Mouse (Mus musculus) T-helper 2 cell (primary cell): ENCODE measurements around the gene Mllt10.

Source experiments
- in situ Hi-C: fragments of 300-600 bp; cut with MboI, MseI; formaldehyde crosslinking; loops from one replicate; pipeline ENCODE4 v1.15.1; 2025; ENCODE audit warnings: high pct_unique_total_duplicates

Gene Mllt10

DNA sequence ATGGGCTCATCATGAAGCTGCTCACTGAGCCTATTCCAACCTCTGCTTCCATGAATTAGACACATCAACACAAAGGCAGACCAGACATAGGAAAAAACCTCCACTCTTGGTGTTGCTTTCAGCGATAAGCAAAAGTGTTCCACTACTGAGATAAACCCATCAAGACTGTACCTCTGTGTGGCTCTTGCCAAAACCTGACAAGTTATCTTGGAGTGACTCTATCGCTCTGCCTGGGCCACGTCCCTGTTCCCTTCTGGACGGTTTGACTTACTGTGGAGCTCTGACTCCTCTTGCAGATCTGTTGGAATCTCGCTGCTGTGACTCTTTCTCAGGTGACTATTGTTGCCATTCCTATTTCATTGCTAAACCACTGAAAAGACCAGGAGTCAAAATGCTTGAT, 180.5 kb downstream of the Mllt10 start:
- in situ Hi-C loops = no loop called here

DNA sequence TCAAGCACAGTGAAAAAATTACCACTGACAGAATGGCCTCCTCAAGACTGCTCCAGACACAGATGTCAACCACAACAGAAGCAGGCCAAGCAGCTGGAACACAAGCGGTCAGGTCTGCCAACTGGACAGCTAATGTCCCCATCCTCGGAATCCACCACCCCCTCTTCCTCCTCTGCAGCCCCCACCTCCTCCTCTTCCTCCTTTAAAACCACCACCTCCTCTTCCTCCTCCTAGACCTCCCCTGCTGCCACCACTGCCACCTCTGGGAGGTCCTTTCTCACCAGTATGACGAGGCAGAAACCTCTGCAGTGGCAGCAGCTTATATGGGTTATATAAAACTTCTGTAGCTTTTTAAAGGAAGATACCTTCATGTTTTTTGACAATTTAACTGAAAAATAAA, 194.2 kb downstream of the Mllt10 start:
- in situ Hi-C loops = no loop called here
